Mouse (Mus musculus): ENCODE measurements around the gene Ttll6.
"Not testable (repeated sequence)": the region's sequence is repeated elsewhere in the genome, so short reads cannot be mapped to it uniquely, and the experiment has no call there.

The Ttll6 gene

DNA sequence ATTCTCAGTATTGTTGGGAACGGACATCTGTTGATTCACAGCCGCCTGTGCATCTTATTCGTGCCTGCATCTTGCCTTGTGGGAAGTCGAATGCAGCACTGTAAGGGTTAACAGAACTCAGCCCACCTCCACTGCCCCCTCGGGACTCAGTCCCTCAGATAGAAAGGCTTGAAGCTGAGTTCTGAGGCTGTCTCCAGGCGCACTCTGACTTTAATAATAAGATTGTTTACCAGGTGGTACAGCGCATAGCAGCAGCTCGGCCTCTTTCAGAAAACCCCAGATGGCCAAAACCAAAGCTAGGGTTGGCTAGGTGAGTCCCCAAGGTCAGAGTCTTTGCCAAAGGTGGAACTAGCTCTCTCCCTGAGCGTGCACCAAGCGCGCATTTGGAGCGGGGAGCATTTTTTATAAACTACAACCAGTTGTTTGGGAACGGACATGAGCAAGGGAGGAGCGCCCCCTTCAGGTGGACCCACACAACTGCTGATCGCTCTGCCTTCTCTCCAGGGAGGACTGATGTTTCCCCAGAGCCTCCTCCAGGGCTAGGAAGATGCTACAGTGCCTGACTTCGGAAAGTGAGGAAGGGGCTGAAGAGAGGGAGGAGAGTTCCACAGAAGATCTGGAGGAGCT is at the start of gene Ttll6:
TSS of gene Ttll6 (plus strand) at position 548 of the 627 bp plus-strand sequence.
- DNase-seq = peak; percentile 27

DNA sequence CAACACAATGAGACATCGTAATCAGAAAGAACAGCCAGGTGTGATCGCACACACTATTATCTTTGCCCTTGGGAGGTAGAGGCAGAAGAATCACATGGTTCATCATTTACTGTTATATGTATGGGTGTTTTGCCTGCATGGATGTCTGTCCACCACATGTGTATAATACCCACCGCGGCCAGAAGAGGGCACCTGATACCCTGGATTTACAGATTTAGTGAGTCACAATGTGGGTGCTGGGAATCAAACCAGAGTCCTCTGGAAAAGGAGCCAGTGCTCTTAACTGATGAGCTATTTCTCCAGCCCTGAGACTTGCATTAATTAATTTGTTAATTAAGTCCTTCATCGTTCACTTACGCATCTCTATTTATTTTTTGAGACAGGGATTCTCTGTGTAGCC is 45.6 kb upstream of the Ttll6 start:
- DNase-seq = no peak

DNA sequence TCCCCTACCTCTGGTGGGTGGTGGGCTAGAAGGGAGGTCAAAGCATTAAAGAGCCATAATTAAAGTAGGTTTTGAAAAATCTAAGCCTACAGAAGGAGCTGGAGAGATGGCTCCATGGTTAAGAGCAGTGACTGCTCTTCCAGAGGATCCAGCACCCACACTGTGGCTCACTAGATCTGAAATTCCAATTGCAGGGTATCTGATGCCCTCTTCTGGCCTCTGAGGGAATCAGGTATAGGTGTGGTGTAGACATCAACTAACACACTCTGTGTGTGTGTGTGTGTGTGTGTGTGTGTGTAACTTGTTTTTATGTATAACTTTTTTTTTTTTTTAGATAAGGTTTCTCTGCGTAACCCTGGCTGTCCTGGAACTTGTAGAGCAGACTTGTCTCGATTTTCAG is 42.5 kb upstream of the Ttll6 start:
- peak; percentile 8 for DNase-seq

DNA sequence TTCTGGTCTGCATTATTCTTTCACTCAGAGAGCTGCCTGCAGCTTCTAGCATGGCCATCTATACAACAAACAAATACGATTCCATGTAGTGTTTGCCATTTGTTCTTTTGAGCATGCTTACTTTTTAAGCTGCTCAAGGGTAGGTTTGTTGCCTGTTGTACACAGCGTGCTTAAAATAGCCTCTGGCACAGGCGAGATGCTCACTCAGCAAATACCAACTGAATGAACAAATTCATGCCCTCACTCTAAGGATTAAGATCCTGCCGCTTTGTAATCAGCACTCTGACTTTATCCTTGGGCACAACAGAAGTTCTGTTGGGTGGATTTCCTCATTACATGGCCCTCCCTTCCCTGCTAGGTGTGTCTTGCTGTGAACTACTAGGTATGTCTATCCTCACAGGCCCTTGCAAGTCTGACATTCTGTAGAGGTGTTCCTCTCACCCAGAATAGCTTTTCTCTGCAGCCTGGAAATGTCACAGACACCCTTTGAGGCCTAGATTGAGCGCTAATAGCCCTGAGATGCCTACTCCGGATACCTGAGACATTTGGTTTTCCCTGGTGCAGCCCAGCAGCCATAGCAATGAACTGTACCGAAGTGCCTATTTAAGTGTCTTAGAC is 40.8 kb upstream of the Ttll6 start:
- DNase-seq = no peak

DNA sequence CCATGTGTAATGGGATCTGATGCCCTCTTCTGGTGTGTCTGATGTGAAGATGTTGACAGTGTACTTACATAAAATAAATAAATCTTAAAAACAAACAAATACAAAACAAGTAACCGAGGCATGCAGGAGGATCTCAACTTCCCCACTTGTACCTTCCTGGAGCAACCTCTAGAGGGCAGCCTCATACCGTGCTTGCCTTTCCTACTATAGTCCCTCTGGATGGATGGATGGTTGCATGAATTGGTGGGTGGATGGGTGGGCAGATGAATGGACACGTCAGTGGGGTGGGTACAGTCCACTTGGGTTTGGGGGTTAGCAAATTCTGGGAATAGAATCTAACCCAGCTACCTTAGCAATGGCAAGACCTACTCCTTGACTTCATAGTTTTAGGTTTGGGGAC is 40.2 kb upstream of the Ttll6 start:
- DNase-seq = peak; percentile 34

DNA sequence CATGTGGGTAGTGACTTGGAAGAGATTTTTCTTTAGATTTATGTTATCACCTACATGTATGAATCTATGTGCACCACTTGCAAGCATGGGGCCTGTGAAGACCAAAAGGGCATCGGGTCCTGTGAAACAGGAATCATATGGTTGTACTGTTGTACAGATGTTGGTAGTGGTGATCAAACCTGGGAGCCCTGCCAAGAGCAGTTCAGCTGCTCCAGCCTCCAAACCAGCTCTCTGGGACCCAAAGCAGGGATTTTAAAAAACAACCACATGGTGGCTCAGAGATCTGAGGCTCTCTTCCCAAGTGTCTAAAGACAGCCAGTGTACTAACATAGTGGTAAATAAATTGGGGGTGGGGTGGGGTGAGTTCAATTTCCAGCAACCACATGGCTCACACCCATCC is 25.2 kb upstream of the Ttll6 start:
- DNase-seq = no peak

DNA sequence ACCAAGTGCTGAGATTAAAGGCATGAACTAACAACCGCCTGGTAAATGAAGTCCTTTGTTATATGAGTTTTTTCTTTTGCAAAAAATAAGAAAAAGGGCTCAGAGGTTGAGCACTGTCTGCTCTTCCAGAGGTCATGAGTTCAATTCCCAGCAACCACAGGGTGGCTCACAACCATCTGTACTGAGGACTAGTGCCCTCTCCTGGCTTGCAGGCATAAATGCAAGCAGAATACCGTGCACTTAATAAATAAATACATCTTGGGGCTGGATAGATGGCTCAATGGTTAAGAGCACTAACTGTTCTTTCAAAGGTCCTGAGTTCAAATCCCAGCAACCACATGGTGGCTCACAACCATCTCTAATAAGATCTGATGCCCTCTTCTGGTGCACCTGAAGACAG is 22.6 kb upstream of the Ttll6 start:
- not testable (repeated sequence) for DNase-seq

DNA sequence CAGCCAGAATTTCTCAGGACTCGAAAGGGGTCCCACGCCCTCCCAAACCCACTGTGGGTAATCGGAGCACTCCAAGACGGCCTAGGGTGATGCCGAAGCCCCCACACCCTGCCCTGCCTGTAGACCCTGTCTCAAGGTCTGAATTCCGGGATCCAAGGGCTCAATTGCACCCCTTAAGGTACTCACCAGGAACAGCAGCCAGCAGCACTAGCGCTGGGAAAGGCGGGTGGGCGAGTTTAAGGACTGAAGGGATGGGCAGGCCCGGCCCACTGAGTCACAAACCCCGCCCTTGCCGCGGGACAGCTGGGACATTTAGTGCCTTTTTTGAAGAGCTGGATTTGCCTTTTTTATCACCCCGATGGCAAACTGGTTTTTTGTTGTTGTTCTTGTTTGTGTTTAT is 21.8 kb upstream of the Ttll6 start, which contains the start of gene Calcoco2:
TSS of gene Calcoco2 (minus strand) at position 214 of the 400 bp plus-strand sequence.
- DNase-seq = no peak

DNA sequence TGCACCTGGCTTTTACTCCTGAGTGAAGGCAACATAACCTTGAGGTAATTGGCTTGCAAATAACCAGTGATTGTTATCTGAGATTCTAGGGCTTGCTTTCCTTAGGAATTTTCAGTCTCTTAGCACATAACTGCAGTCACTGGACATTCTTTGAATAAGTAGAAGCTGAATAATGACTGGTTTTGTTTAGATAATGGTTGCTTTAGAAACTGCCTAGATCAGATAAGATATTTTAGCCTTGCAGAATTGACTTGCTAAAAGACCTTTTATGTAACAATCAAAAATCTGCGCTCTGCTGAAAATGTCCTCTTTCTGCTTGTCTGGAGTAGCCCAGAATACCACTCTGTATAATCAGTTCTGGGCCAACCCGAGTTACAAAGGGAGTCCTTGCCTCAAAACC is 19.5 kb upstream of the Ttll6 start:
- DNase-seq = no peak

DNA sequence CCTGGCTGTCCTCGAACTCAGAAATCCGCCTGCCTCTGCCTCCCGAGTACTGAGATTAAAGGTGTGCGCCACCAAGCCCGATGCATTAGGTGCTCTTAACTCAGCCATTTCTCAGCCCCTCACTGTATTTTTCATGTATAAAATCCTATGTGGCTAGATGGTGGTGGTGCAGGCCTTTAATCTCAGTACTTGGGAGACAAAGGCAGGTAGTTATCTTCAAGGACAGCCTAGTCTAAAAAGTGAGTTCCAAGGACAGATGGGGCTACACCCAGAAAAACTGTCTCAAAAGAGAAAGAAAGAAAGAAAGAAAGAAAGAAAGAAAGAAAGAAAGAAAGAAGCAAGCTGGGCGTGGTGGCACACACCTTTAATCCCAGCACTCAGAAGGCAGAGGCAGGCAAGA is 18.2 kb upstream of the Ttll6 start:
- DNase-seq = no peak

DNA sequence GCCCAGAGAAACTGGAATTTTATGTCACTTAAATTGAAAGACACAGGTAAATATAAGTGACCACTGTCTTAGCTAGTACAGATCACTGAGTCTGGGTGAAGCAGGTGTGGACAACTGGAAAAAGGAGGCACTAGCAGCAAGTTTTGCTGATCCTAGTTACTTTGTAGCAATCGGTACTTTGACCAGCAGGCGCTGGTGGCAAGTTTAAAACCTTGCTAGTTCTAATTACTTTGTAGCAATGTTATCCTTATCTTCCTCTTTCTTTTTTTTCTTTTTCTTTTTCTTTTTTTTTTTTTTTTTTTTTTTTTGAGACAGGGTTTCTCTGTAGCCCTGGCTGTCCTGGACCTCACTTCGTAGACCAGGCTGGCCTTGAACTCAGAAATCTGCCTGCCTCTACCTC is 17.5 kb upstream of the Ttll6 start:
- no peak for DNase-seq

DNA sequence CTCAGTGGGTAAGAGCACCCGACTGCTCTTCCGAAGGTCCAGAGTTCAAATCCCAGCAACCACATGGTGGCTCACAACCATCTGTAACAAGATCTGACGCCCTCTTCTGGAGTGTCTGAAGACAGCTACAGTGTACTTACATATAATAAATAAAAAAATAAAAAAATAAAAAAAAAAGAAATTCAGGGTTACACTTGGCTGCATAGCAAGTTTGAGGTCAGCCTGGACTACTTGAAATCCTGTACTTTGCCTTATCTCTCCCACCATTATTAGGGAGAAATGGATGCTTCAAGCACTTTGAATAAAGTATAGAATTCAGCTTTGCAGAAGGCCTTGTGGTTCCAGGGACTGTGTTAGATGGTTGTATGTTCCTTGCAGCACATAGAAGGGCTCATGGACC is 16.7 kb upstream of the Ttll6 start:
- DNase-seq = not testable (repeated sequence)

DNA sequence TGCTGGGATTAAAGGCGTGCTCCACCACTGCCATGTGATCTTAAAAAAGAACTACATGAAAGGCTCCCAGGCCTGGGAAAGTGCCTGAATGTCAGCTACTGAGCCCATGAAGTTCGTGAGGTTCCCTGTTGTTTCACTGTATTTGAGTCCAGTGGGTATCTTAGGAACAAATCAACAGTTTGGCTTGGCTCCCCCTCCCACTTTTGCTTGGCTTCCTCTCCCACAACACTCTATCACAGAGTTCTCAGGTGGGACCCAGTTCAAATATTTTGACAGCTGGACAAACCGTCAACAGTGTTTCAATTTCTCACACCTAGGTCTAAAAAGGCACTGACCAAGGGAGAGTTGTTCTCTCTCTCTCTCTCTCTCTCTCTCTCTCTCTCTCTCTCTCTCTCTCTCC is 14.2 kb upstream of the Ttll6 start:
- DNase-seq = no peak

DNA sequence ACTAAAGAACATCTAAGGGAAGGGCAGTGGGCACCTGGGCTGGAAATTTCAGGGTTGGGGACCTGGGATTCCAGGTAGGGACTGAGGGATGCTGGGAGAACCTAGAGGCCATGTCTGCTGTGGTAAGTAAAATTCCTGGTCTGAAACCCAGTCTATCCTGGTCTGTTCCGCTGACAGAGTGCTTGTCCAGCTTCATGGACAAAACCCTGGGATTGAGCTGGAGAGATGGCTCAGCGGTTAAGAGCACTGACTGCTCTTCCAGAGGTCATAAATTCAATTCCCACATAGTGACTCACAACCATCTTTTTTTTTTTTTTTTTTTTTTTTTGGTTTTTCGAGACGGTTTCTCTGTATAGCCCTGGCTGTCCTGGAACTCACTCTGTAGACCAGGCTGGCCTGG is 10.8 kb upstream of the Ttll6 start:
- not testable (repeated sequence) for DNase-seq

DNA sequence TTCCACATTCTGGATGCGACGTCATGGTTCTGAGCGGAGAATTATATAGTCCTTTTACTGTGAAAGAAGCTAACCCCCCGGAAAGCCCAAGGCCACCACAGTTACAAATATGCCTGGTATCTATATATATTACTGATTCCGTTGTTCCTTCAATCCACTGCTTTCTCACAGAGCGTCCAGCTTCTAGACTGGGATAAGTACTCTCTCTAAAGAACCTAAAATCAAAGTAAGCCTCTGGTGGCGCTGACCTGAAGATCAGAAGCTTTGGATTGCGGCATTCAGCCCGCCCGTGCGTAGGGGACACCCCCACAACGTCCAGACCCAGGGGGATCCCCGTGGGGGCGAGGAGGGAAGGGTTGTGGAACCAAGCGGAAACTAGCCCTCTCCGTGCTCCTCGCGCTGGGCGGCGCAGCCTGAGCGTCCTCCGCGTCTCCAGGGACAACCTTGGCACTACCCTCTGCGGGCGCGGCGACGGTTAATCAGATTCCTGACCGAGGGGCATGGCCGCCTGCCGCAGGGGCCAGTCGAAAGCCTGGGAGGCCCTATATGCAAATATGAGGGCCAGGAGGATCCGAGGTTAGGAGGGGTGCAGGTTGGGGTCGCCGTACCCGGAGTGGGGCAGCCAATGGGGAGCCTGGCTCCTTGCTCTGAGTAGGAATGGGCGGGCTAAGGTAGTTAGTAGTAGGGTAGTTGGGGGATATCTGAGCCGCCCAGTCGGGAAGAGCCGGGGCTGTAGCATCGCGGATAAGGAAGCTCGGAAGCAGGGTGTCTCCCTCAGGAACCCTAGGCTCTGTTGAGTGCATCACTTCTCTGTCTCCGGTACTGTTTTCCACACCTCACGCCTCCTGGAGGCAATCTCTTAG is 9.3 kb upstream of the Ttll6 start:
- DNase-seq = no peak

DNA sequence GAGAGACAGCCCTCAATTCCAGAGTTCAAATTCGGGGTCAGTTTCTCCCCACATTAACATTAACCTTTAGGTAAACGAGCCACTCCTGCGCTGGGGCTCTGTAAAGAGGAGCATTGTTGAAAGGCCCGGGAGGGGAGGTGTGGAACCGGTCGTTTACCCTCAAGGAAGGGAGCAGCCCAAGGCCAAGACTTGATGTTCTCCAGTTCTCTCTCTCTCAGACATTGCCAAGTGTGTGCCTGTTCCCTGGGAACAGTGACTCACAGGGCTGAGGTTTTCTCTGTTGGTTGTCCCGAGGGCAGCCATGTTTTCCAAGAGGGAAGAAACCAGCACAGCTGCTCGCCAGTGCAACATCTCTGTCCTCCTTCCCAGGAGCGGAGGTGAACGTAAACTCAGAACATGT is 3.0 kb upstream of the Ttll6 start:
- DNase-seq = no peak

DNA sequence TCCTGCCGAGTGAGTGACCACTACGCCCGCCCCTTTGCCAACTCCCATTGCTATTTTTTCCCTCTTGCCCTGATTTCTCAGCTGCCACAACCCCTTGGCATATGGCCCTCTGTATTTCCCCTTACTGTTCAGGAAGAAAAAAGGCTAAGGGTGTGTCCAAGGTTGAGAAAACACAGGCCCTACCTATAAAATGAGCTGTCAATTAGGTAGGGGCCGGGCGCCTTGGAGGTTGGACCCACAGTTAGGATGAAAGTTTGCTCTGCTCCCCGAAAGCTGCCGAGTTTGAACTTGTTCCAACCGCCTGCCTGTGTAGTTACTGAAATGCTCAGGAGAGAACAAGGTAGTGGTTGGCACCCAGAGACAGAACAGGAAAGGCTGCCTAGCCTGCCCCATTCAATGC is 2.3 kb downstream of the Ttll6 start:
- DNase-seq = no peak

DNA sequence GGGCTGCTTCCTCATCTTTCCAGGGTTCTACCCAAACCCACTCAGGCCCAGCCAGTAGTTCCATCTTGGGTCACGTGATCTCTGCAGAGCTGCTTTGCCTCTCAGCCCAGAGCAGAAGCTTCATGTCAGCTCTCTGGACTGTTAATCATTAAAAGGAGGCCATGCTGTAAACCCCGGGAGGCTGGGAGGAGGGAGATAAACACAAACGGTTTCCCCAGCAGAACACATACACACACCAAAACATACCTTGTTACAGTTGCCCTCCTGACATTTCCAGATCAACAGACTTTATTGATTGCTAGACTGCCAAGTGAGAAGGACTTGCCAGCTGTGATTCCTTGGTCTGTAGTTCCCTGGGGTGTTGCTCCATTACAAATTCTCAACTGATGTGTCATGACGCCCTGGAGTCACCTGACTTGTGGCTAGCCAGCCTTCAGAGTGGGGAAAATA is 7.2 kb downstream of the Ttll6 start:
- DNase-seq = no peak

DNA sequence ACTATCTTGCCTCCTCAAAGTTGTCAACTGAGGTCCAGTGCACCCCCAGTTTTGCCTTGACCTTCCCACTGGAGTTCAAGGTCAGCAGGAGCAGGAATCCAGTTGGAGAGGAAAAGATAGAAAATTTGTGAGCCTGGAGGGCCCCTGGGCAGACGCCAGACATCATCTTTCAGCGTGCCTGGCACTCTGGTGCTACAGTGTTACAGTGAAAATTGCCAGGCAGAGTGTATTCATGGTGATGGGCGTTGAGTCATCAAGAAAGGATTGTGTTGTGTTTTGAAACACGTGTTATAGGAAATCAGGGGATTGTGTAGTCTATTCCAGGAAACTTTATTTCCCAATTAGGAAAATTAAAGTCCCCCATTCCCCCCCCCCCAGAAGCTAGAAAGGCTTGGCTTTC is 10.2 kb downstream of the Ttll6 start:
- DNase-seq = no peak

DNA sequence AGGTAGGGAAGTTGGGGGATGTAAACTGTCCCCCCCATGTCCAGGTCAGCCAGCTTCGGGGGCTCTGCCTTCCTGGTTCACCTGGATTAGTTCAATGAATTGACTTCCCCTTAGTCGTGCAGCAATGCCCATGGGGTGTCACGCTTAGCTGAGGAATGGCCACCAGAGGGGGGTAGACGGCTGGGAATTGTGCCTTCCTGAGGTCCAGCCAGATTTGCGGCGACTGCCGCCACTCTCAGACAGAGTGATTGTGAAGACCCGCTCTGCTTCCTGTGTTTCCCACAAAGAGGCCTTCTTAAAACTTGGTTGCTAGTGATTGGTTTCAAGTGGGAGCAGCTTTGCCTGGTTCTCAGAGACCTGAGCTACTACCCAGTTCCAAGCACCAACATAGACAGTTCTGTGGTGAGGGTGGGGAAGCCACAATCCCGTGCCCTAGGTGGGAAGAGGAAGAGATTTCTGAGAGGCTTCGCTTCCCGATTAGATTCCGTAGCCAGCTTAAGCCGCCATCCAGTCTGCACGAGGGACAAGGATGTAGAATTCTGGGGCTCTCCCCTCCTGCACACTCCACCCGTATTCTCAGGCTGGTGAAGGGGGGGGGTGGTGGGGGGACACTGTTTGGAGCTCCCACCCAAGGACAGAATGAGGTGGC is 12.2 kb downstream of the Ttll6 start:
- peak; percentile 19 for DNase-seq

DNA sequence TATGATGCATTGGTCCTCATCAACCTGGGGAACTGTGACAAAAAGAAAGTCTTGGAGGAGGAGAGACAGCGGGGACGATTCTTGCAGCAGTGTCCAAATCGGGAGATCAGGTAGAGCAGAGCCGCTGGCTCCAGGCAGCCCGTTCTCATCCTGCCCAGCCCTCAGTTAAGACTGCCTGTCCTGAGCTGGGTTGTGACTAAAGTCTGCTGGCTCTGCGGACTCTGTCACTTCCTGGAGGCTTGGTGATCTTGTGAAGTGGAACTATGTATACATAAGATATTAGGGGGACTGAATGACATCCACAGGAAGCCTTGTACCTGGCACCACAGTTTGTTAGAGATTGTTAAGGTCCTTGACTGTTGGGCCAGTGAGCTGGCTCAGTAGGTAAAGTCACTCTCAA is 13.9 kb downstream of the Ttll6 start:
- no peak for DNase-seq

DNA sequence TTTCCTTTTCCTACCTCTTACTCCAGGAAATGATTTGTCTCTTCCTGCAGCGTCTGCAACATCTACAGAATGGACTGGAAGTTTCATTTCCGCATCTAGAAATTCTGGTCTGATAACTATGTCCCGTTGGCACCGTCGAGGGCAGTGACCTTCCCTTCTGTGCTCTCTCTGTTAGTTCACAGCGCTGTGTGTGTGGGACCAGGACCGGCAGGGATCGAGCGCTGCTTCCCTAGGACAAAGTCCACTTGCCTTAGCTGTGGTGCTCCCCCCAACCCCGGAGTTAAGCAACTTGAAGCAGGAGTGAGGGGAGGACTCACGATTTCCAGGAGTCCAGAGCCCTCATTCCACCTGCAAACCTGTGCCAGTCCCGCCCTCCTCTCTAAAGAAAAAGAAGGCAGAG is 31.2 kb downstream of the Ttll6 start:
- DNase-seq = no peak

DNA sequence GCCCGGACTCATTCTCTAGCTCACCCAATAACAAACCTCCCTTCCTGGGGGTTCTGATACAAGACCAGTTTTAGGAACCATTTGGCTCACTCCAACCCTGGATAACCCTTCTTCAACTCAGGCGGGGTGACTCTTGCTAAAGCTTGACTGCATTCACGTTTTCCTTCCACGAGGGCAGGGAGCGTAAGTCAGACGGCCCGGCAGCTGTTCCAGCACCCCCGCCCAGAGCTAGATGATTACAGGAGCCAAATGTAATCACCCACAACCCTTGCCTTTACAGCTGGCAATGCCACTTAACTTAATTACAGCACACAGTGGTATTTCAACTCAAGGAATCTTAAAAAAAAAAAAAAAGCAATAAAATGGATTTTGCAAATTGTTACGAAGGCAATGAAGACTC is 34.5 kb downstream of the Ttll6 start:
- no peak for DNase-seq

DNA sequence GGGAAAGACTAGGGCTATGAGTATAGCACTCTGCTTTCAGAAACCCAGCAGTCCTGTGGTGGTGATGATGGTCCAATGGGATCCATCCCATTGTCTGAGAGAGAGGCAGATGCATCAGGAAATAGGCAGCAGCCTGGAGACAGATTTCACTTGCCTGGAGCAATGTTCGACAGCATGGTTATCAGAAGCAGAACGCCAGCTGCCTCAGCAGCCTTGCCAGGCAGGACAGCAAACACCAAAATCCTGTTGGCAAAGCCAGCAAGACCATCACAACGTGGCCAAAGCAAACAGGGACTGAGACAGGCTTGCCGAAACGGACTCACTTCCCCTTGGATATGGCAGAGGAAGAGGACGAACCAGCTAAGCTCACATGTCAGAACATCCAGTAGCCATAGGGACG is 35.4 kb downstream of the Ttll6 start:
- no peak for DNase-seq

Measured in thymus, postnatal 25 days (tissue).